Mouse (Mus musculus) kidney, adult 2 months (tissue): ENCODE measurements around the gene Slc27a3.

Experiments used
- CTCF ChIP-seq: fragments of 200-500 bp; conservative IDR thresholded peaks from 2 replicates; pipeline ENCODE4 v1.5.1; 2011; ENCODE audit warnings: low read depth, mild to moderate bottlenecking, control low read depth, low read length, moderate library complexity, mixed read lengths; ENCODE audit not compliant: insufficient read depth, insufficient read length
- POLR2A ChIP-seq: fragments of 200-500 bp; IDR thresholded peaks from one replicate; pipeline ENCODE4 v1.6.1; 2011; ENCODE audit warnings: low read depth, low read length, control low read depth

DNA sequence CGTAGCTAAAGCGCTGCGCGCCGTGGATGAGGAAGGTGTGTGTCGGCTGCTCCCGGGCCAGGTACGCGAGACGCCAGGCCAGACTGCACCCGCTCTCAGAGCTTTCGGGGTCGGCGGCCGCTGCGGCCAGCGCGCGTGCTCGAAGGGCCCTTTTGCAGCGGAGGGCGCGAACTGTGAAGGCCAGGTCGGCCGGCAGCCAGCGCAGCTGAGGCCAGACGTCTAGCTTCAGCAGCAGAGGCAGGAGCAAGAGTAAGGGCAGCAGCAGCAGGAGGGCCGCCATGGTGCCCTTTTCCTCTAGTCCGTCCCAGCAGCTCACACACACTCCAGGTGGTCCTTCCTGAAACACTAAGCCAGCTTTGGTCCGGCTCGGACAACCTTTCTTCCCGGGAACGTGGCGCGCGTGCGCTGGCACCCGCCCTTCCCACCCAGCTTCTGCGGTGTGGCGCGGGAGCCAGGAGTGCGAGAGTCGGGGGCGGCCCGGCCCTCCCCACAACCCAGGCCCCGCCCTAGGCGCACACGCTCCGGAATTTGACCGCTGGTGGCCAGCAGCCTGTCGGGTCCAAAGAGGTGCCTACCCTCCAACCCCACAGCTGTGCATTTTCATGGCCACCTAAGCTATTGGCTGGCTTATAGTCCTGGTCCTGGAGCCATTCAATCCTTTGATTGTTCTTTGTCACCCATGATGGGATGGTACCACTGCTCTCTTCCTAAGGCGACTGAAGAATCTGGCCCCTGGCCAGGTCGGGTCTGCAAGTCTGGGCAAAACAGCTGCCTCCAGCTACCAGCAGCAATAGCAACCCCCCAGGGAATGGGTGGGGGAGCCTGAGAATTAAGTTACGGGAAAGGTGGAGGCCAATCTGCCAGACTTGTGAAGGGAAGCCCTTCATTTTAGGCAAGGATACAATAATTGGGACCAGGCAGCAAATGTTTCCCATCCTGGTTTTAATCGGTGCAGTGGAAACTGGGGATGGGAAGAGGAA is at the start of gene Slc27a3:
- TF ChIP-seq POLR2A: no peak
- TF ChIP-seq CTCF: no peak
